Mouse (Mus musculus) small intestine, adult 2 months (tissue): ENCODE data around the gene Tex19.1.

Experiments used
- CTCF ChIP-seq: fragments of 200-500 bp; IDR thresholded peaks from 2 replicates; pipeline ENCODE4 v1.5.1; 2012; ENCODE audit warnings: low read depth, mild to moderate bottlenecking, control low read depth, inconsistent platforms, low read length, moderate library complexity, mixed read lengths; ENCODE audit not compliant: insufficient replicate concordance, insufficient read length; ENCODE audit errors: extremely low read depth
- POLR2A ChIP-seq: fragments of 200-500 bp; IDR thresholded peaks from 2 replicates; pipeline ENCODE4 v1.6.1; 2012; ENCODE audit warnings: low read depth, mild to moderate bottlenecking, control low read depth, inconsistent platforms, low read length, moderate library complexity

- TF ChIP-seq POLR2A (no peak), CTCF (no peak)
These were observed 18.5 kb upstream of the Tex19.1 start for GRCm38 (mm10) chr11:121127441-121127840.
